Mouse (Mus musculus) left cerebral cortex, adult 2 months (tissue): ENCODE results near the gene Plac1. TPM values are rescaled to one million over a fixed set of nuclear protein-coding genes. Genes with fewer than 3 reads are reported as not detected.
"Not testable (repeated sequence)": the region's sequence is repeated elsewhere in the genome, so short reads cannot be mapped to it uniquely, and the experiment has no call there.

Experiments
- DNase-seq, 2 experiments: peaks; one replicate each; pipeline ENCODE4 v3.0.0; 2021 to 2022; ENCODE audit warnings: low spot score in 2 of 2, mixed read lengths in 1 of 2; ENCODE audit errors: extremely low spot score in 1 of 2
- H3K27ac ChIP-seq: fragments of 200-600 bp; 2 replicates; pipeline ENCODE4 v1.8.1; 2022
- H3K4me3 ChIP-seq: fragments of 200-600 bp; 2 replicates; pipeline ENCODE4 v1.8.1; 2022
- CTCF ChIP-seq: fragments of 200-600 bp; IDR thresholded peaks from 2 replicates; pipeline ENCODE4 v1.8.1; 2022; ENCODE audit warnings: antibody characterized with exemption, mild to moderate bottlenecking, moderate library complexity
- intact Hi-C: fragments of 180-260 bp; cut with DNase I; formaldehyde crosslinking; loops from one replicate; pipeline ENCODE4 v1.15.1; 2025
- microRNA-seq, 2 experiments: library from miRNA; unstranded; fragments of <30 nt; microRNA quantifications; one replicate each; pipeline ENCODE4 v1.2.0; 2021
- total RNA-seq, 2 experiments: library from RNA; stranded (reverse); gene quantifications; 2 replicates each; pipeline ENCODE4 v1.2.3; 2021

Plac1 gene
- total RNA-seq, 2 experiments from 2014 or later, result not detected

DNA sequence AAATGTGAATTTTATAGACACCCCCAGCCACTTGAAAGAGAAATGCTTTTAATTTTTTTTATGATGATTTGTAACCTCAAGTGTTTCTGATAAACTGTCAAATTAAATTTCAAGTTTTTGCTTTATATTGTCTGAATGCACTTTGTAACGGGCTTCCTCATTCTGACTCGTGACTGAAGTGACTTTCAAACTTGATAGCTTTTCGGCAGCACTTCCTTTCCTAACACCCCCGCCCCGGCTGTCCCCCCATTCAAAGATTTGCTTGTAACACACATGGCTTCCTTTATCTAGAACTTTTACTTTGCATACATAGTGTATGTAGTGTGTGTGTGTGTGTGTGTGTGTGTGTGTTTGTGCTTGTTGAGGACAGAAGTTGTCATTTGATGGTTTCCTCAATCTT lies 210.4 kb downstream of the Plac1 start:
- intact Hi-C loops, result loop anchor here (5.0 kb wide), 1 partner anchor 228 kb away; no protein-coding TSS in a partner anchor
- Histone ChIP-seq H3K27ac (no peak overlapping the region), H3K4me3 (no peak overlapping the region)
- no peak for TF ChIP-seq CTCF
- DNase-seq, result no peak

DNA sequence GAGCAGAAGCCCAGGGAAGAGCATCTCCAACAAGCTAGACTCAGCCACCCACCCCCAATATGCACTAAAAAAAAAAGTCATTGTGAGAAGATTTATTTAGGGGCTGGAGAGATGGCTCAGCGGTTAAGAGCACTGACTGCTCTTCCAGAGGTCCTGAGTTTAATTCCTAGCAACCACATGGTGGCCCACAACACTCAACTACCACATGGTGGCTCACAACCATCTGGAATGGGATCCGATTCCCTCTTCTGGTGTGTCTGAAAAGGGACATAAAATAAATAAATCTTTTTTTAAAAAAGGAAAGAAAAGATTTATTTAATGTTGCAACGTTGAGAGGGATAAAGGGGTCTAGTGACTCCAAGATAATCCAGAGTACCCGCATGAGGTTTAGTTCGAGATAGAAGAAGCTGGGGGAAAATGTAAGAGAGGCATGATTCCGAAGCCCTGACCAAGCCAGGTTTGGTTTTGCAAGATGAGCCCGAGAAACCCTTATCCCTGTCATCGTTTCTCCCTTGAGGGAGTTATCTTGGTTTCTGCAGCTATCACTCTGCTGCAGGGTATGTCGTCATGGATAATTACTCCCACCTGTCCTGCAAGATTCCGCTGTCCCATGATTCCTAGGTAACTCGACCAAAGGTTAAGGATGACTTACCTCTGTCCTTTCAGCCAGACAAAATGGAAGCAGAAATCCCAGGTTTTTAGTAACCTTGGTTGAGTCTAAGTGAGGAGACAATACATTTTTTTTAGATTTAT lies 214.3 kb downstream of the Plac1 start:
- no peak for DNase-seq
- Histone ChIP-seq H3K27ac (no peak overlapping the region), H3K4me3 (no peak overlapping the region)
- peak; percentile 20 for TF ChIP-seq CTCF
- intact Hi-C loops, result loop anchor here (5.0 kb wide), 1 partner anchor 232 kb away; no protein-coding TSS in a partner anchor

DNA sequence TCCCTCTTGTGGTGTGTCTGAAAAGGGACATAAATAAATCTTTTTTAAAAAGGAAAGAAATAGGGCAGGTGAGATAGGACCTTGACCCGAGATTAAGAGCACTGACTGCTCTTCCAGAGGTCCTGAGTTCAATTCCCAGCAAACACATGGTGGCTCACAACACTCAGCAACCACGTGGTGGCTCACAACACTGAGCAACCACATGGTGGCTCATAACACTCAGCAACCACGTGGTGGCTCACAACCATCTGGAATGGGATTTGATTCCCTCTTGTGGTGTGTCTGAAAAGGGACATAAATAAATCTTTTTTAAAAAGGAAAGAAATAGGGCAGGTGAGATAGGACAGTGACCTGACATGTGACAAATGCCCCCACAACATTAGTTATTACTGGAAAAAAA lies 215.6 kb downstream of the Plac1 start:
- H3K27ac ChIP-seq, H3K4me3 ChIP-seq, intact Hi-C loops, DNase-seq: not testable (repeated sequence)
- TF ChIP-seq CTCF, result peak; percentile 18; the same call in 1 of the 2 replicates

DNA sequence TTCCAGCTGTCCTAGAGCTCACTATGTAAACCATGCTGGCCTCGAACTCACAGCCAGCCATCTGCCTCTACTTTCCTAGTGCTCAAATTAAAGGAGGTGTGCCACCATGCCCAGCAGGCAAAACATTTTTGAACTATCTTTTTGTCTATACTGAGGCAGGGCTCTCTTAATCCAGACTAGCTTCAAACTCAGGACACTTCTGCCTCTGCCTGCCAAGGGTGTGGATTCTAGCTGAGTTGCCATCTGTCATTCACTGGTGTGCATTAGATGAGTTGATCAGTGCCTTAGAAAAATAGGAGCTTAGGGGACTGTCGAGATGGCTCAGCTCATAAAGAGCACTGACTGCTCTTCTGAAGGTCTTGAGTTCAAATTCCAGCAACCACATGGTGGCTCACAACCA lies 216.9 kb downstream of the Plac1 start:
- no peak overlapping the region for H3K4me3 ChIP-seq
- intact Hi-C loops, result no loop called here
- no peak for TF ChIP-seq CTCF
- no peak overlapping the region for H3K27ac ChIP-seq
- DNase-seq, result no peak

Small RNA genes lying within 50 kb of the gene (microRNA-seq; reads per million reads assigned to microRNA genes)
- 378 to 796 reads per million in 2 experiments for gene Mir322
- gene Mir351, result 287 to 757 reads per million in 2 experiments
- gene Mir450-1, result 0 to 0.24 reads per million in 2 experiments
- gene Mir450-2, result 0.49 to 2.2 reads per million in 2 experiments
- 0.24 to 2.2 reads per million in 2 experiments for gene Mir450b
- gene Mir503, result 12.2 to 13.9 reads per million in 2 experiments
- gene Mir542, result 22.4 to 28.9 reads per million in 2 experiments

Other genes with a start within 250 kb of the Plac1 start
- gene Fam122b, start 29.7 kb upstream of the Plac1 start, total RNA-seq, result 1 to 10 TPM; 4.1 to 4.4 TPM
- not detected for gene Fam122c, start 33.3 kb upstream of the Plac1 start, total RNA-seq
- gene Mospd1, start 130.4 kb upstream of the Plac1 start, total RNA-seq, result 10 to 100 TPM; 14.2 to 15.3 TPM
- not detected for gene Etd, start 194.8 kb upstream of the Plac1 start, total RNA-seq